Mouse (Mus musculus) cerebellum, postnatal 25 days (tissue): ENCODE measurements around the gene Kctd21.

Source experiments
- DNase-seq, 2 experiments: peaks; one replicate each; pipeline ENCODE4 v3.0.0; 2021; ENCODE audit warnings: mixed read lengths in 2 of 2

Kctd21 gene

GRCm38 (mm10) chr7:97388541-97388940, 56.4 kb downstream of the Kctd21 start:
- DNase-seq: no peak

GRCm38 (mm10) chr7:97391293-97392078, 59.4 kb downstream of the Kctd21 start:
- no peak for DNase-seq

GRCm38 (mm10) chr7:97392079-97392445, 59.9 kb downstream of the Kctd21 start:
- no peak for DNase-seq

GRCm38 (mm10) chr7:97394375-97394774, 62.2 kb downstream of the Kctd21 start:
- DNase-seq: no peak

- no peak for DNase-seq
Measured at GRCm38 (mm10) chr7:97398943-97399342, 66.8 kb downstream of the Kctd21 start.
